Mouse (Mus musculus) left cerebral cortex, adult 2 months (tissue): Measurements from ENCODE around the gene Gdap1l1. TPM values are rescaled to one million over a fixed set of nuclear protein-coding genes. Genes with fewer than 3 reads are reported as not detected.

Source experiments
- DNase-seq, 2 experiments: peaks; one replicate each; pipeline ENCODE4 v3.0.0; 2021 to 2022; ENCODE audit warnings: low spot score in 2 of 2, mixed read lengths in 1 of 2; ENCODE audit errors: extremely low spot score in 1 of 2
- H3K27ac ChIP-seq: fragments of 200-600 bp; 2 replicates; pipeline ENCODE4 v1.8.1; 2022
- H3K4me3 ChIP-seq: fragments of 200-600 bp; 2 replicates; pipeline ENCODE4 v1.8.1; 2022
- CTCF ChIP-seq: fragments of 200-600 bp; IDR thresholded peaks from 2 replicates; pipeline ENCODE4 v1.8.1; 2022; ENCODE audit warnings: antibody characterized with exemption, mild to moderate bottlenecking, moderate library complexity
- intact Hi-C: fragments of 180-260 bp; cut with DNase I; formaldehyde crosslinking; loops from one replicate; pipeline ENCODE4 v1.15.1; 2025
- total RNA-seq, 2 experiments: library from RNA; stranded (reverse); gene quantifications; 2 replicates each; pipeline ENCODE4 v1.2.3; 2021

Gene Gdap1l1
- total RNA-seq, 2 experiments from 2014 or later: 67.7 to 70.7 TPM

DNA sequence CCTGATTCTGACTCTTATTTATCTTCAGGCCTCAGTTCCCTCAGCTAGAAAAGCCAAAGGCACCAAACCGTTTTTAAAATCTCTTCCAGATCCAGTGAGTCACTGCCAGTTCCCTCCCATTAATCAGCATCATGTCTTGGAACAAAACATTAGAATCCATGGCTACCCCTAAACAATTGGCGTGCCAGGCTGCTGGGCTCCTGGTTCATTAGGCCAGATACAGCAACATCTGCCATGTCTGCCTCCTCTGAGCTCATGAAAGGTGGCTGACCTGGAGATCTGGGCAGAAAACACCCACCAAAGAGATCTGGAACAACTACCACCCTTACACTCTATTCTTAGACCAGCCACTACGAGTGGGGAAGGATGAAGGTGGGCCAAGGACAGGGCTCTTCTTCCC, 32.9 kb downstream of the Gdap1l1 start:
- H3K4me3 ChIP-seq: peak overlapping the region; percentile 84
- intact Hi-C loops: no loop called here
- no peak for TF ChIP-seq CTCF
- no peak for DNase-seq
- H3K27ac ChIP-seq: no peak overlapping the region

DNA sequence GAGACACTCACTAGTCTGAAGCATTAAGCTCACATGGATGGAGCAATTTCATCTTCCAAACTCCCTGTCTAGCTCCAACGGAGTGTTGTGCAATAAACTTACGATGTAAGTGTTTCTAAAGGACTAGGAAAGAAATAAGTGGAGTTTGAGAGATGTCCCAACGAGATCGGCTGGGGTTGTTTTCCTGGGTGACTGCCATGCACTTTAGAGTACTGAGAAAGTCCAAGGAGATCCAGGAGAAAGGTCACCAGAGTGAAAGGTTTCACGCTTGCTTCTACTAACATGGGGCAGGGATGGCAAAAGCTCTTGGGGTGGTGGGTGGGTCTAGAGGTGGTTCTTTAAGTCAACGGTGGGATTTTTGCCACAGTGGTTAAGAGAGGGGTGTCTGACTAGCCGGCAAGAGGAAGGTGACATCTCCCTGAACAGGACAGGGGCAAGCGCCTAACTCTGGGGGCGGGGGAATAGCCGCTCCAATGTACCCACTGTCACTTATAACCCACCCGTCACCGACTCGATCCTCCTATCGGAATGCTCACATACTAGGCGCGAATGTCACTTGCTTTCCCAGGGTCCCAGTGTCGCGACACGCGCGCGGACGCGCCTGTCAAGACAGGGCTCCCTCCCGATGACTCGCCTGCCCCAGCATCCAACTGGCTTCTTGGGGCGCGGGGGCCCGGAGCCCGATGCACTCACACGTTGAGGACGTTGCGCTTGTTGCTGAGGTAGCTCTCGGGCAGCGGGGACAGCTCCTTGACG, 33.6 kb downstream of the Gdap1l1 start:
- H3K27ac ChIP-seq: peak overlapping the region; percentile 85
- no peak for DNase-seq
- peak overlapping the region; percentile 84 for H3K4me3 ChIP-seq
- intact Hi-C loops: loop anchor here (1.0 kb wide), 1 partner anchor 53 kb away; no protein-coding TSS in a partner anchor
- no peak for TF ChIP-seq CTCF

DNA sequence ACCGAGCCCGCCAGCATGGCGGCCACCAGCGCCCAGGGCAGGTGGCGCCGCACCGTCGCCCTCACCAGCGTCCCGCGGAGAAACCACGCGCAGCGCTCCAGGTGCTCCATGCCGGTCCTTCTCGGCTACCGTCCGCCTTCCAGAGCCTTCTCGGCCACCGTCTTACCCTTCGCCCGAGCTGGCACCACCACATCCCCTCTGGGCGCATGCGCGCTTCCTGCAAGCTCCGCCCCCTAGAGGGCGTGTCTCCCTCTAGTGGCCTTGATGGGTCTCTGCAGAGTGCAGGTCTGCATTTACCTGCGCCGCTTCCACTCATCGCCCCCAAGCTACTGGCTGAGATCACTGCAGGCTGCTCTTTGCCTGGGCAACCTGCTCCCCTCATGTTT, 34.2 kb downstream of the Gdap1l1 start, which contains the start of gene Fitm2:
TSS of gene Fitm2 (minus strand) at position 164 of the 386 bp plus-strand sequence.
- intact Hi-C loops: loop anchor here (1.0 kb wide), 1 partner anchor 53 kb away; no protein-coding TSS in a partner anchor
- TF ChIP-seq CTCF: peak; percentile 99
- Histone ChIP-seq H3K4me3 (peak within 1 kb of the TSS; percentile 84), H3K27ac (peak within 1 kb of the TSS; percentile 85)
- DNase-seq: peak; percentile 96 to 99

DNA sequence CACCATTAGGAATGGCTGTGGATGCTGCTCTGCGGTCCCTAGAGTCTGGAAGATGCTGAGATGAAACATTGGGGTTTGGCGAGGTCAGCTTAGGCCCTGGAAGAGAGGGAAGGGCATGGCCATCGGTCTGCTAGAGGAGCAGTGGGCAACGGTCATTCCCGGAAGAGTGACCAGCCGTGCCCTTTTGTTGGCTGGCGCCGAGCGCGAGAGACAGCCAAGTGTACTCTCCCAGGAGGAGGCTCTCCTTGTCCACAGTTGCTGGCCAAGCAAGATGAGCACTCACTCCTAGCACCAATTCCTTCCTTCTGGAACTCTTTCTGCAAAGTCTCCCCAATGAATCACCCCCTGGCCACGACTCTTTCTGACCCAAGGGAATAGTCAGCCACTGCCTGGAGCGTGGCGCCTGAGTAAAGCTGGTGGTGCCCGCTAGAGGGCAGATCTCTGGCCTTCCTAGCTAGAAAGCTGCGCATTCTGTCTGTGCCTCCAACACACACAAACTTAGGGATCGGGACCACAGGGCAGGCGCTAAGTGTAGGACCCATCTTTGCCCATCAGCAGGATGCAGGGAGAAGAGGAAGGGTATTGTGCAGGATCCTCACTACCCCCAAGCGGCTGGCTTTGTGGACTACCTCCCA, 42.0 kb downstream of the Gdap1l1 start:
- peak; percentile 50 for TF ChIP-seq CTCF
- intact Hi-C loops: no loop called here
- no peak overlapping the region for H3K4me3 ChIP-seq

DNA sequence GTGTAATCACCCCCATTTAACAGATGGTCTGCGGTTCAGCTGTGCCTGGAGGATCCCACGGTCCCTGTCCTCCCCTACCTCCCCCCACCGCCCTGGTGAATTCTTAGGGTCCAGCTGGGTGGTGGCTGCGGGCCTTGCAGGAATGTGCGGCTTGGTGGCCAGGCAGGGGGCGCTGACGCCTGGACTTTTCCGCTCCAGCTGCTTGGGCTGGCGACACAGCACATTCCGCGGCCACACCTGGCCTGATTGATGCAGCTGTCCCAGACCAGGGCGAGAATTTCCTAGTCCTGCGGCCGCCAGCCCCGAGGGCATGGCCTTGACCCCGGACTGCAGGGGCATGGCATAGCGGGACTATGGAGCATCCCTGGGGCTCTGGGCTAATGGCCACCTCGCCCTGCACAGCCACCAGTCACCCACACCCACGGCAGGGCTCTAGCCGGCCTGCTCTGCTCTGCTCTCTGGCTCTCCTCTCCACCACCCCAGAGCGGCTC, 43.3 kb downstream of the Gdap1l1 start:
- no peak; the same call in 1 of the 2 replicates for TF ChIP-seq CTCF
- Histone ChIP-seq H3K4me3 (no peak overlapping the region), H3K27ac (no peak overlapping the region)
- no peak for DNase-seq
- intact Hi-C loops: no loop called here

More for the DNA sequence above, 42.0 kb downstream of the Gdap1l1 start:
- DNase-seq: no peak
- no peak overlapping the region for H3K27ac ChIP-seq

DNA sequence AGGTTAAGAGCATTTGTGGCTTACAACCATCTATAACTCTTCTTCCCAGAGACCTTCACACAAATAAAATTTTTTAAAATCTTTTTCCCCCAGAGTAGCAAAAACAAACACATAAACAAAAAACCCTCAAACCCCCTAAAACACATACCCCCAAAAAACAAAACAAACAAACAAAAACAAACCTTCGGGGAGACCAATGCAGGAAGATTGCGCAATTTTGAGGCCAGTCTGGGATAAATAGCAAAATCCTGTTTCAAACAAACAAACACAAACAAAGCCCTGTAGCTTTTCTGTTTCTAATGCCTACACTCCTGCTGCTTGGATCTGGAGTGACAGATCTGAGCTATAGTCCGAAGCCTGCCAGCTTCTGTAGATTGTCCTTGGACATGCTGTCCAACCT, 49.1 kb downstream of the Gdap1l1 start:
- Histone ChIP-seq H3K27ac (no peak overlapping the region), H3K4me3 (no peak overlapping the region)
- intact Hi-C loops: no loop called here
- no peak for TF ChIP-seq CTCF
- no peak for DNase-seq

DNA sequence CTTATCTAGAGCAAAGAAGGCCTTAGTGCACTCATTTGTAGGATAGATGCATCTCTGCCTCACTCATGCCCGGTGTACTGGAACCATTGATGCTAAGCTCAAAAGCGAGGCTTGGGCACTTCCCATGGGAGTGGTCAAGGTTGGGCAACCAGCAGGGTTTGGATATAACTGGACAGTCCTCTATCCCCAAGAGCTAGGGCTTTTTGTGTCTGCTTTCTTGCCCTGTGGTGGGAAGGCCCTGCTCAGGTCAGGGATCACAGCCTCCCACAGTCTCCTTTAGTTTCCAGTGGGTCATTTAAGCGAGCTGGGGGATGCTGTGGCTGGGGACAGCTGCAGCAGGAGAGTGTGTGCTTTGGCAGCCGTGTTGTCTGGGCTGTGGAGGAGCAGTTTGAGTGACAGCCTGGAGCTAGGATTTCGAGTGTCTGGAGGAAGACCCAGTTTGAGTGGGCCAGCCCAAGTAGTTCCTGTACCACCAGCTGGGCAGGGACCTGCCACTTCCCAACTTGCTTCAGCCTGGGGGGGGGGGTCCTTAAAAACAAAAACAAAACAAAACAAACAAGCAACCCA, 51.5 kb downstream of the Gdap1l1 start:
- no peak overlapping the region for H3K4me3 ChIP-seq
- no peak overlapping the region for H3K27ac ChIP-seq
- intact Hi-C loops: no loop called here
- no peak for DNase-seq
- TF ChIP-seq CTCF: no peak

DNA sequence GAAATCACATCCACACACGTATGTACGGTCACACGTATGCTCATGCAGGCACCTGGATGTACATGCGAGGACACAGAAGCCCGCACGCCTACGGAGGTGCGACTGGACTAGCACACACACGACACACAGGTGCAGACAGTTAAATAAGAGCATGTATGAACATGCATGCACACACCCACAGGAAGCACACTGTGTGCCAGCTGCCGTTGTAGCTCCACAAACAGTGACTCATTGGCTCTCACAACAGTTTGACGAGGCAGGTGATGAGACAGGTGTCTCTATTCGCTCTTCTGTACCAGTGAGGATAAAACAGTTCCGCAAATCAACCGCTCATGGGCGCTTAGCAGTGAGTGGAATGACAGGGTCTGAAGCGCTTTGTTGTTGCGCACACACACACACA, 52.4 kb downstream of the Gdap1l1 start:
- Histone ChIP-seq H3K27ac (no peak overlapping the region), H3K4me3 (no peak overlapping the region)
- no peak for DNase-seq
- no peak for TF ChIP-seq CTCF
- intact Hi-C loops: no loop called here

DNA sequence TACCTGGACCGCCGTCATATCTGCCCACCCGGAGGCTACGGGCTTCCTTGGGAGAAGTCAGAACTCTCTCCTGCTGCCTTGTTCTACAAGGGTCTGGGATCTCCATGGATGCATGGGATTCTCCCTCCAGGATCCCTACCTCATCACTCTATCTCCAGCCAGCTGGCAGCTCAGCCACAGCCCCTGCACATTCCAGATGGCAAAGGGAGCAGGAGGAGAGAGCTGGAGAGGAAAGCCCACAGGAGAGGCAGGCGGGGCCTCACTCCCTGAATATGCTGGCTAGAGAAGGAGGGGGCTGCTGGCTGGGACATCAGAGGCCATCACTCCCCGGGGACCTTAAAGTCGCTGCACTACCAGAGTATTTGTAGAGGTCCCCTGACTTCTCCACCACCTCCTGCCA, 53.1 kb downstream of the Gdap1l1 start:
- intact Hi-C loops: no loop called here
- TF ChIP-seq CTCF: no peak
- DNase-seq: no peak
- no peak overlapping the region for H3K4me3 ChIP-seq
- no peak overlapping the region for H3K27ac ChIP-seq

DNA sequence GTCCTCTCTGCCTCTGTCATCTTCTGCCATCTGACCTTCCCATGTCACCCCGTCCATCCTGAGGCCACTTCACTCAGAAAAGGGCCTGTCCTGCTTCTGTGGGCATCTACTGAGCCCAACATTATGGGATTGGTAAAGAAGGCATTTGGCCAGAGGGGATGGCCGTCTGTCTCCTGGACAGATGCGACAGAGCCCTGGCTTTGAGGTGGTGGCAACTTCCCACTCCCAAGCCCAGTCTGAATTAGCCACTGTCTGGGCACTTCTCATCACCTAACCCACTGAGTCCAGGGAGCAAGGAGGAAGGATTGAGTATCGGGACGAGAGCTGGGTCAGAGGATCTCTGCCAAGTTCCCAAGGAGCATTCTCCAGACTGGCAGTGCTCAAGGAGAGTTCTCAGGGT, 53.7 kb downstream of the Gdap1l1 start, which contains the start of gene R3hdml:
TSS of gene R3hdml (plus strand) at position 301 of the 400 bp plus-strand sequence.
- intact Hi-C loops: no loop called here
- no peak for DNase-seq
- TF ChIP-seq CTCF: no peak
- Histone ChIP-seq H3K27ac (no peak within 1 kb of the TSS), H3K4me3 (no peak within 1 kb of the TSS)

DNA sequence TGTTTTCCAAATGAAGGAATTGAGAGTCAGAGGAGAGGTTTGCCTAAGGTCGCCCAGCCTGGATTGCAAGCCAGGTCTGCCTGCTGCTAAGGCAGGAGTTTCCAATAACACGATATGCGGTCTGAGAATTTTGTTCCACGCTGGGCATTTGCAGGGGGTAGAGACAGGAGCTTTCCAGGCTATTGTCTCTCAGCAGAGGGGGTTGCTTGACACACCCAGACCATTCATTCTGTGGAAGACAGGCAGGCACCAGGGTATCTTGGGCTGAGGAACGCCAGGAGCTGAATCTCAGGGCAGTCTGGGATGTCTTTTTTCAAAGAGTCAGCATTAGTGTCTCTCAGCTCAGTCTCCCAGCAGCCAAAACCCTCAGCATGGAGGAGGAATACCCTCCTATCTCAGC, 54.8 kb downstream of the Gdap1l1 start:
- Histone ChIP-seq H3K4me3 (no peak overlapping the region), H3K27ac (no peak overlapping the region)
- DNase-seq: no peak
- intact Hi-C loops: no loop called here
- no peak for TF ChIP-seq CTCF

DNA sequence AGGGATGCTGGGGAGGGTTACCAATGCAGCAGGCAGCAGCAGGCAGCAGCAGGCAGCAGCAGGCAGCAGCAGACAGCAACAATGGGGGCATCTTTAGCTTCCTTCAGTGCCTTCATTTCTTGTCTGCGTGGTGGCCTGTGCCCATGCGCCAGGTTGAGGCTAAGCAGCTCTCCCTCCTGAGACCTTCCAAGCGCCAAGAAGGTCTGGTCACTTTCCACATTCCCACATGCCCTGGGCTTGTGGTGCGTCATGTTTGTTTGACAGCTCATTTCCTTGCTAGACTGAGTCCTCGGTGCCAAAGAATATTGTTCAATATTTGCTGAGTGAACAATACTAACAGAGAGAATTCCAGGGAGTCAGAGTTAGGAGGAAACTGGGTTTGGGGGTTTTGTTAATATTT, 55.7 kb downstream of the Gdap1l1 start:
- intact Hi-C loops: no loop called here
- Histone ChIP-seq H3K4me3 (no peak overlapping the region), H3K27ac (no peak overlapping the region)
- no peak for TF ChIP-seq CTCF
- no peak for DNase-seq
